Mouse (Mus musculus) myocyte (in vitro differentiated cells): ENCODE results near the gene Ptprb. TPM values are rescaled to one million over a fixed set of nuclear protein-coding genes. Genes with fewer than 3 reads are reported as not detected.

Experiments
- H3K27me3 ChIP-seq: one replicate; pipeline ENCODE4 v1.6.1; 2011; ENCODE audit not compliant: control insufficient read depth, insufficient read depth, insufficient read length
- H3K36me3 ChIP-seq: one replicate; pipeline ENCODE4 v1.6.1; 2011; ENCODE audit not compliant: control insufficient read depth, insufficient read depth
- H3K4me2 ChIP-seq: one replicate; pipeline ENCODE4 v1.6.1; 2011; ENCODE audit warnings: low read depth, control low read depth
- H3K4me3 ChIP-seq: one replicate; pipeline ENCODE4 v1.5.1; 2011; ENCODE audit warnings: mild to moderate bottlenecking, control low read depth, moderate library complexity
- H3K79me2 ChIP-seq: one replicate; pipeline ENCODE4 v1.6.1; 2011; ENCODE audit not compliant: control insufficient read depth, insufficient read depth
- H3ac ChIP-seq: one replicate; pipeline ENCODE4 v1.6.1; 2011; ENCODE audit not compliant: control insufficient read depth, insufficient read length
- CEBPB ChIP-seq: IDR thresholded peaks from 2 replicates; pipeline ENCODE4 v1.6.1; 2011; ENCODE audit warnings: mild to moderate bottlenecking, moderate library complexity; ENCODE audit not compliant: poor library complexity, insufficient read depth, severe bottlenecking
- E2F4 ChIP-seq: IDR thresholded peaks from one replicate; pipeline ENCODE4 v1.6.1; 2011; ENCODE audit warnings: mild to moderate bottlenecking, control low read depth, moderate library complexity; ENCODE audit not compliant: insufficient read depth
- MAX ChIP-seq: IDR thresholded peaks from one replicate; pipeline ENCODE4 v1.6.1; 2011; ENCODE audit warnings: low read depth, mild to moderate bottlenecking, control low read depth
- MYOD1 ChIP-seq, 3 experiments: IDR thresholded peaks; one replicate each; pipeline ENCODE4 v1.6.1; 2011; ENCODE audit warnings: control low read depth in 2 of 3, low read depth in 2 of 3, mild to moderate bottlenecking in 2 of 3, moderate library complexity in 1 of 3; ENCODE audit not compliant: insufficient read length in 2 of 3, control insufficient read depth in 1 of 3
- MYOG ChIP-seq, 3 experiments: IDR thresholded peaks; one replicate each; pipeline ENCODE4 v1.6.1; 2011; ENCODE audit warnings: control low read depth in 2 of 3, low read depth in 2 of 3, mild to moderate bottlenecking in 2 of 3; ENCODE audit not compliant: insufficient read length in 2 of 3, control insufficient read depth in 1 of 3, insufficient read depth in 1 of 3
- POLR2A ChIP-seq: IDR thresholded peaks from one replicate; pipeline ENCODE4 v1.6.1; 2011; ENCODE audit warnings: low read depth, mild to moderate bottlenecking, control low read depth, moderate library complexity; ENCODE audit not compliant: insufficient read length
- POLR2AphosphoS2 ChIP-seq: IDR thresholded peaks from one replicate; pipeline ENCODE4 v1.6.1; 2011; ENCODE audit warnings: low read depth, control low read depth; ENCODE audit not compliant: insufficient read length
- REST ChIP-seq: IDR thresholded peaks from one replicate; pipeline ENCODE4 v1.6.1; 2011; ENCODE audit warnings: mild to moderate bottlenecking, control low read depth, moderate library complexity; ENCODE audit not compliant: insufficient read depth, insufficient read length
- SRF ChIP-seq: IDR thresholded peaks from one replicate; pipeline ENCODE4 v1.6.1; 2011; ENCODE audit warnings: low read depth; ENCODE audit not compliant: control insufficient read depth, insufficient read length
- TCF12 ChIP-seq: IDR thresholded peaks from one replicate; pipeline ENCODE4 v1.6.1; 2011; ENCODE audit warnings: mild to moderate bottlenecking, control low read depth; ENCODE audit not compliant: poor library complexity, insufficient read depth, severe bottlenecking
- TCF3 ChIP-seq: IDR thresholded peaks from one replicate; pipeline ENCODE4 v1.6.1; 2011; ENCODE audit warnings: low read depth, control low read depth; ENCODE audit not compliant: insufficient read length
- USF1 ChIP-seq: IDR thresholded peaks from one replicate; pipeline ENCODE4 v1.6.1; 2011; ENCODE audit warnings: low read depth, mild to moderate bottlenecking, control low read depth, moderate library complexity
- polyA plus RNA-seq: library from polyadenylated mRNA; unstranded; fragments of >200 nt; fragmentation: generic; extraction: Trizol; gene quantifications from one replicate; pipeline ENCODE4 v1.2.1, GENCODE M21; 2012; ENCODE audit warnings: missing spikeins

The Ptprb gene
- polyA plus RNA-seq, 1 experiment: 0.01 TPM

GRCm38 (mm10) chr10:116397973-116398372 is 122.7 kb downstream of the Ptprb start:
- no peaks in the 10 kb centered on the region for H3K36me3 ChIP-seq
- no peak overlapping the region for H3ac ChIP-seq
- H3K79me2 ChIP-seq: no peaks in the 10 kb centered on the region
- TF ChIP-seq TCF12 (no peak), TCF3 (no peak), POLR2AphosphoS2 (no peak), MYOG (IDR thresholded peaks at IDR 0.05; ENCODE audit: control insufficient read depth in 1 of 3, insufficient read depth in 1 of 3, insufficient read length in 2 of 3, low read depth in 2 of 3) (no peak), CEBPB (no peak), USF1 (no peak), MYOD1 (IDR thresholded peaks at IDR 0.05; ENCODE audit: control insufficient read depth in 1 of 3, insufficient read length in 2 of 3, low read depth in 2 of 3) (no peak), MAX (no peak), SRF (no peak), POLR2A (no peak), E2F4 (no peak), REST (no peak)
- H3K27me3 ChIP-seq: no peaks in the 10 kb centered on the region
- H3K4me2 ChIP-seq: no peak overlapping the region
- no peak overlapping the region for H3K4me3 ChIP-seq

- Histone ChIP-seq H3K4me3 (no peak overlapping the region), H3K36me3 (no peaks in the 10 kb centered on the region), H3ac (no peak overlapping the region), H3K79me2 (no peaks in the 10 kb centered on the region), H3K4me2 (no peak overlapping the region), H3K27me3 (no peaks in the 10 kb centered on the region)
- TF ChIP-seq USF1 (no peak), MAX (no peak), TCF3 (no peak), TCF12 (no peak), MYOG (IDR thresholded peaks at IDR 0.05; ENCODE audit: control insufficient read depth in 1 of 3, insufficient read depth in 1 of 3, insufficient read length in 2 of 3, low read depth in 2 of 3) (no peak), POLR2A (no peak), MYOD1 (IDR thresholded peaks at IDR 0.05; ENCODE audit: control insufficient read depth in 1 of 3, insufficient read length in 2 of 3, low read depth in 2 of 3) (no peak), REST (no peak), E2F4 (no peak), SRF (no peak), POLR2AphosphoS2 (no peak), CEBPB (no peak)
Observed at GRCm38 (mm10) chr10:116402742-116403425, 127.6 kb downstream of the Ptprb start.

GRCm38 (mm10) chr10:116403679-116404078 is 128.4 kb downstream of the Ptprb start:
- Histone ChIP-seq H3ac (no peak overlapping the region), H3K4me2 (no peak overlapping the region), H3K4me3 (no peak overlapping the region), H3K27me3 (no peaks in the 10 kb centered on the region), H3K79me2 (no peaks in the 10 kb centered on the region), H3K36me3 (no peaks in the 10 kb centered on the region)
- no peak for TF ChIP-seq REST
- no peak for TF ChIP-seq MAX
- TF ChIP-seq POLR2AphosphoS2: no peak
- no peak for TF ChIP-seq MYOG (IDR thresholded peaks at IDR 0.05; ENCODE audit: control insufficient read depth in 1 of 3, insufficient read depth in 1 of 3, insufficient read length in 2 of 3, low read depth in 2 of 3)
- TF ChIP-seq MYOD1 (IDR thresholded peaks at IDR 0.05; ENCODE audit: control insufficient read depth in 1 of 3, insufficient read length in 2 of 3, low read depth in 2 of 3): no peak
- TF ChIP-seq SRF: no peak
- TF ChIP-seq TCF3: no peak
- TF ChIP-seq E2F4: no peak
- no peak for TF ChIP-seq CEBPB
- TF ChIP-seq USF1: no peak
- TF ChIP-seq POLR2A: no peak
- TF ChIP-seq TCF12: no peak

- no peak for TF ChIP-seq MYOG (IDR thresholded peaks at IDR 0.05; ENCODE audit: control insufficient read depth in 1 of 3, insufficient read depth in 1 of 3, insufficient read length in 2 of 3, low read depth in 2 of 3)
- TF ChIP-seq MAX: no peak
- no peak for TF ChIP-seq CEBPB
- no peak for TF ChIP-seq E2F4
- TF ChIP-seq SRF: no peak
- no peak for TF ChIP-seq MYOD1 (IDR thresholded peaks at IDR 0.05; ENCODE audit: control insufficient read depth in 1 of 3, insufficient read length in 2 of 3, low read depth in 2 of 3)
- no peak for TF ChIP-seq TCF3
- no peak for TF ChIP-seq TCF12
- no peak for TF ChIP-seq POLR2AphosphoS2
- no peak overlapping the region for H3ac ChIP-seq
- H3K79me2 ChIP-seq: no peaks in the 10 kb centered on the region
- H3K4me3 ChIP-seq: no peak overlapping the region
- H3K4me2 ChIP-seq: no peak overlapping the region
- H3K27me3 ChIP-seq: no peaks in the 10 kb centered on the region
- no peaks in the 10 kb centered on the region for H3K36me3 ChIP-seq
Observed at GRCm38 (mm10) chr10:116405011-116405410, 129.7 kb downstream of the Ptprb start.
